Mouse (Mus musculus): ENCODE data around the gene Hspb11.

DNA sequence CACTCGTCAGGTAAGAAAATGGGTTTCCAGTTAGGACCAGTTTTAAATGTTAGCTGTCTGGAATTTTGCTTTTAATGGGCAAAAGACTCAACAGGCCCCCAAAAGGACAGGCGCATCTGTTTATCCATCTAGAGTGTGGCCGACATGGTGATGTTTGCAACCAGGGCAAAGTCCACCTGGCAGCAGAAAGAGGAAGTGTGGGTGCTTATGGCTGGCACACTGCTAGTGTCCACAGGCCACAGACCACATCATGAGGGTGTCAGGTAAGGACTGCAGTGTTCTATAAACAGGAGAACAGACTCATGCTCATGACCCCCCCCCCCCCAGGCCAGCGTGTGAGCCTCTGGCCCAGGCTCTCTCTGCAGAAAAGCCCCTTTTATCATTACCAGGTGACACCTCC, 49.4 kb downstream of the Hspb11 start:
- TF ChIP-seq CTCF (IDR thresholded peaks at IDR 0.05; ENCODE audit: borderline replicate concordance, control insufficient read depth, extremely low read depth, insufficient read depth, low read length, poor library complexity) = no peak
- no peak for TF ChIP-seq POLR2A (IDR thresholded peaks at IDR 0.05; ENCODE audit: control insufficient read depth, extremely low read depth, insufficient read depth, low read length, poor library complexity)
